Mouse (Mus musculus) megakaryocyte, adult 5-6 weeks (primary cell): ENCODE measurements around the gene Zfp750. TPM values are rescaled to one million over a fixed set of nuclear protein-coding genes. Genes with fewer than 3 reads are reported as not detected.
A peak's percentile ranks its signal among the peaks of the same experiment; 100 is the strongest.

Experiments used
- ATAC-seq: 2 replicates; pipeline ENCODE4 v1.8.0; 2016; ENCODE audit warnings: mild to moderate bottlenecking, inconsistent platforms; ENCODE audit not compliant: poor library complexity, severe bottlenecking
- total RNA-seq, 2 experiments: library from RNA; stranded (forward) in 1 of 2; stranded (reverse) in 1 of 2; fragments of 153-499, 151-499 nt in 1 of 2; fragments of 221-1000, 200-1000 nt in 1 of 2; gene quantifications; 2 replicates each; pipeline versions ENCODE4 v1.2.3 to v1.2.4; 2015 to 2017

Zfp750 gene
- total RNA-seq, 2 experiments from 2014 or later = 0.07 to 1.6 TPM

DNA sequence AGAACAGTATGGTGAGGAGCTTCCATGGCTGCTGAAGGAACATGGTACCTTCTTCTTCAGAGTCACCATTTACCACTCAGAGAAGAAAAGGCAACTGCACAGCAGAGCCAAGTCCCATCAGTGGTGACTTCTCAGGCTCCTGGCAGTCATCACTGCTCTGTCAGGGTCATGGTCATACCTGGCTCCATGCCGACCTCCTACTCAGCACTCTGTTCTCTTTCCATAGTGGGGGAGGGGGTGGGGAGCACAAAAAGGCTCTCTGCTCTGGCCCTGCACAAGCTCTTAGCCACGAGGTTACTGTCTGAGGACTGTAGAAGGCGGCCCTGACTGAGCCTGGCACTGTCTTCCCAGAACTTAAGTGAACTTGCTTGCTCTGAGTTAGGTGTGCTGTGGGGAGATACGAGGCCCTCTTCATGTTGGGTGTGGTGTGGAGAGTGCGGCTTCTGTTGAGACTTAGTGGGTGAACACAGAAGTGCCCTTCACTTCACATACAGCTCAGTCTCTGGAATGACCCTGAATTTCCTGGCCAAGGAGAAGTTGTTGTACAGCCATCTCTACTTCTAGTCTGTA, 24.2 kb upstream of the Zfp750 start:
- ATAC-seq = no peak

DNA sequence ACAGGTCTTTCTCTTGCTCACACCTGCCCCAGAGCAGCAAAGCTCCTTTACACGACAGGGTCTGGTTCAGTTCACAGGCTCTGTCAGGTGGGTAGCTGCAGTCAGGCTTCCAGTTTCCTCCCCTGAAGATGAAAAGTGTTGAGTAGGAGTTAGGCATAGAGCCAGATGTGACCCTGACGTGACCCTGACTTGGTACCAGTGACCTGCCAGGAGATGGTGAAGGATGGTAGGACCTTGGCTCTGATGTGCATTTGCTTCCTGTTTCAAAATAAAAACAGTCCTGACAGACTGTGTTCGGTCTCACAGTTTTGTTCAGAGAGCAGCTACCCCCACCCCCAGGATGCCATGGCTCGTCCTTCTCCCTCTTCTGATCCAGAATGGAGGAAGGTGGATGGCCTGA, 23.3 kb upstream of the Zfp750 start:
- ATAC-seq = no peak

DNA sequence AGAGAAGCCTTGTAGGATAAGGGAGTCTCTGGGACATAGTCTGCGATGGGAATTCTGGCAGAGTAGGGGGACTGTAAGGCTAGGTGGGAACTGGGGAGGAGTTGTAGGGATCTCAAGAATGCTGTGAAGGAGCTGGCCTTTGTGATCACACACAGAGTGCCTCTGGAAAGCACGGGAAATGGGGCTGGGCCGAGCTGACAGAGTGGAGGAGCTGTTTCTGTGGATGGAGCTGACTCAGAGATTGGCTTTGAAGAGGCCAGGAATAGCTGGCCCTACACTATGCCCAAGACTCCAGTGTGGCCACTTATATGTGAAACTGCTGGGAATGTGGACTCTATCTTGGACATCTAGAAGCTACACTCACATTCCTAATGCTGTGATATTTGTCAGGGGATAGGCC, 17.4 kb upstream of the Zfp750 start:
- no peak for ATAC-seq

DNA sequence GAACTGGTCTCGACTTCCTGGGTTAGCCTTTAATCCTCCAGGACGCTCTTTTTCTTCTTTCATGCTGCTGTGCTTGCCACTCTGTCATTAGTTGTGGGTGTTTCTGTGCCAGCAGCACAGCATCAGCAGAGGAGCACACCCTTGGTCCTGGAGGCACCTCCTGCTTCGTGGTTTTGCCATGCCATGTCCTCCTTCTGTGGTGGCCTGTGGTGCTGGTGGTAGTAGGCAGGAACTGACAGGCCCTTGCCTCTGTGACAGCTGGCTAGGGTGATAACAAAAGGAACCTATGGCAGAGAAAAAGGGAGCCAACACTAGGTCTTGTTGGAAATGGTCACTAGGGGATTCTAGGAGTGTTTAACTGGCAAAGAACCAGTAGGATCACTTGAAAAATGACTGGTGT, 10.6 kb upstream of the Zfp750 start:
- no peak for ATAC-seq

DNA sequence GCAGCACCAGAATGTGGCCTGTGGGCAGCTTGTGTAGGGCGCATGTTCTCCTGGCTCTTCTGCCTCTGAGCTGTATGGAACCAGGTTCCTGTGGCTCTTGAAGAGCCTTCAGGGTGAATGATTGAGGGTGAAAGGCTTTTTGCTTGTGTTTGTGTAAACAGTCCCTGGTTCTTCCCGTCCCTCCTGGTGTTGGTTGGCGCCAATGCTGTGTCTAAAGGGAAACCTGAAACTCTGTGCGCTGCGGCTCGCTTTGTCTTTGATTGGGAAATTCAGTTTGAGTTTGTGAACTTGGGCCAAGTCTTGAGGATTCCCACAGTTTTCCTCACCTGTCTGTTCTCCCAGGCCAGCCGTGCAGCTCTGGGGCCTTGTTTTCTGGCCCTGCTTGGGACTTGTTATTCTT, 5.1 kb upstream of the Zfp750 start:
- ATAC-seq = no peak

DNA sequence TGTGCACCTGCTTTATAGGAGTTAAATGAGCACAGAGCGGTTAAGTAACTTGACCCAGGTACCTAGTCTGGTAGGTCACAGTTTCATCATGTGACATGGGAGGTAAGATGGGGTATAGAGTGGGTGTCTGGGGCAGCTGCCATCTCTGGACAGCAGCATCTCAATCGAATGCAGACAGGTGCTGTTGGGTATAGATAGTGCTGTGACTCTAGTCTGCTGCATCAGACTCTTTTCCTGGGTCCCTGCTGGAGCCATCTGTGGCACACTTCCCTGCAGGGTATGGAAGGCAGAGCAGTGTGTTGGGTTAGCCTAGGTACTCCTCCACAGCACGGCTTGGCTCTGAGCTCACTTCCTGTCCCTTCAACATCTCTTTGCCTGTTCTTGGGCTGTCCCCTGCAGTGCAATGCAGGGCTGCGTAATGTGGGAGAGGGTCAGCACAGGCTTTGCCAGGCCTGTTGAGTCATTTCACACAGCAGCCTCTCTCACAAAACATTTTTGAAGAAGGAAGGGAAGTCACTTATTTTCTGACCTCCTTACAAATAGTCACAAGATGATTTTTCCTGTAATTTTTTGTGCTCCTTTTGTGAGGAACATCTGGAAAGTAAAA, 3.1 kb upstream of the Zfp750 start:
- ATAC-seq = no peak

DNA sequence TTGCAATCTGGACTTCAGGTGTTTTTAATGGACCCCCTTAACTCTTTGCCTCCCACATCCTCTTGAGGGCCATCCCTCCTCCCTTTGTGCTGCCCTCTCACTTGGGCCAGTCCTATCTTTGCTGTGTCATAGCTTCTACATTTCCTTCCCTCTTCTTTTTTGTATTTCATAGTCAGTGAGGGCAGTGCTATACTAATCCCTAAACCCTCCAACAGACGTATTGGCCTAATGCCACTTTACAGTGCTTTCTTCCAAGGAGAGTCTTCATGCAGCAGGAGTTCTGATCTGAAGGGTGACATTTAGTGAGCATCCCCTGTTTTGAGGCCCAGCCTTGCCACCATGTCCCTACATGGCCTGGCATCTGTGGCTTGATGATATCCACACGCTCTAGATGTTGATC, 1.6 kb upstream of the Zfp750 start:
- ATAC-seq = peak; percentile 41

DNA sequence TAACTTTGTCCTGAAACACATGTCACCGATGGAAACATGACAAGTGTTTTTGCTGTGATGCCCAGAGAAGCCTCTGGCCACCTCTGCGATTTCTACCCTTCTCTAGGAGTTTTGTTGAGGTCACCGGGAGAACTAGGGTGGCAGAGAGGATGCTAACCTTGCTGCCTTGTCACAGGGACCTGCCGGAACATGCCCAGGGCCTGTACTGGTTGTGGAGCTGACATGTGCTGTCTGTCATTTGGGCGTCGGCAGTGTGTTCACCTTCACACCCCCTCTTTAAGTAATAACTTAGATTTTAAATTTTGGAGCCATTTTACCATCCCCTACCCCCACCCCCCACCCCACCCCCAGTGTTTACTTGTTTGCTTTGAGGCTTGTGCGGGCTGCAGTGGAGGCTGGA, 570 bp upstream of the Zfp750 start:
- ATAC-seq = no peak

DNA sequence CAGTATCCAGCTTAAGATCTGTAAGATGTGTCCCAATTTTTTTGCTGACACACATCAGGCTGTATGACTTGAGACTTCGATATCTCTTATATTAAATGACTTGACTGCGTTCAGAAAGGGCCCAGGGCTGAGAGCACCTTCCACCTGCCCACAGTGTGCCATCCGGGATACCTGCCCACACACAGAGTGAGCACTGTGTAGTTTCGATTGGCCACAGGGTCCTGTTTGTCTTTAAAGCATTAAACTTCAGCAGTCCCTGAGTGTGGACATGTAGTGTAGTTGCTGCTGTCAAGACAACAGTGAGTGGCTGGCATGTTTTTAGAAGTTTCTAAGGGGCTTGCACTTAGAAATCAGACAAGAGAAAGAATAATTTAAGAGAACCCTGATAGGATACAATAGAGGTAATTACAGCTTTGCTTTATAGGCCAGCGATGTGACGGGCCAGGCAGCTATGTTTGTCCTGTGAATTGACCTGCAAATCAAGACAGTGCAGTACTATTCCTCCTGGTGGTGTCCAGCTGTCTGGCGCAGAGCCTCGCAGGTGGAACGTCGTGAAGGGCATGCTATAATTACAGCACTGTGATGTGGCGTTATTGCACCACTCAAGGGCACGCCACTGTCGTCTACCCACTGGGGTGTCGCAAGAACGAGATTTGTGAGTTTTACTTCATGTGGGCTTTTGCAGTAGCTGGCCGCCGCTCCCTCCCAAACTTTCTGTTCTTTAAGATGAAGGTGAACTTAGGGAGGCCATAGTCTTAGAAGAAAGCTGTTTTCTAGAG, 1.3 kb downstream of the Zfp750 start:
- ATAC-seq = peak; percentile 77

DNA sequence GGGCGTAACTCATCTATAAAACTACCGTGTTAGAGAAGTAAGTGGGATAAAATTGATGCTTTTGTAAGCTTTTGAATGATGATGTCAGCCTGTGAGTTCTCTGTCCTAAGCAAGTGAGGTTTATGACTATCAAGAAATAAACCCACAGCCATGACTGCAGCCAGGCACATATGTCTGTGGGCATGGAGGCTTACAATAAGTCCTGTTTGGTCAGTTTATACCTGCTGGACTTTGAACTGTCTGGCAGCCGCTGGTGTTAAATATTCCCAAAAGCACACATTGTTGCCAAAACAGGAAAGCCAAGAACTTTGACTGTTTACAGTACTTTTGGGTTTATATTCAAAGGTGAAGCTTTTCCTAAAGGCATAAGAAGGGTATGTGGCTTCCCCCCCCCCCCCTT, 2.2 kb downstream of the Zfp750 start:
- no peak for ATAC-seq

DNA sequence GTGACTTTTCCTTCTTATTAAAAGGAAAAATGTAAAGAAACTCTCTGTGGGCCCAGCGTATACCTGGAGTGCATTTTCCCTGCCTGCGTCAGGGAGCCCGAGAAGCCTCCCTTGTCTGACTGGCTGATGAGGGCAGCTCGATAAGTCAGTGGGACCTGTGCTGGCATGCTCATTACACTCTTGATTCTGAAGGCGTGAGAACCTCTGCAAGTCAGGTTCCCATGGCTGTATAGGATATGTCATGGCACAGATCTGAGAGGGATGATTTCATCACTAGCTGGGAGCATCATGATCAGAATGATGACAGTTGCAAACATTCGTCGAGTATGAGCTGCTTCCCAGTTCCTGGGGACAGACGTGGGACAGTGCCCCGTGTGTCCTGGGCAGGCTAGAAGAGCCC, 3.1 kb downstream of the Zfp750 start:
- peak; percentile 3; the same call in 1 of the 2 replicates for ATAC-seq

DNA sequence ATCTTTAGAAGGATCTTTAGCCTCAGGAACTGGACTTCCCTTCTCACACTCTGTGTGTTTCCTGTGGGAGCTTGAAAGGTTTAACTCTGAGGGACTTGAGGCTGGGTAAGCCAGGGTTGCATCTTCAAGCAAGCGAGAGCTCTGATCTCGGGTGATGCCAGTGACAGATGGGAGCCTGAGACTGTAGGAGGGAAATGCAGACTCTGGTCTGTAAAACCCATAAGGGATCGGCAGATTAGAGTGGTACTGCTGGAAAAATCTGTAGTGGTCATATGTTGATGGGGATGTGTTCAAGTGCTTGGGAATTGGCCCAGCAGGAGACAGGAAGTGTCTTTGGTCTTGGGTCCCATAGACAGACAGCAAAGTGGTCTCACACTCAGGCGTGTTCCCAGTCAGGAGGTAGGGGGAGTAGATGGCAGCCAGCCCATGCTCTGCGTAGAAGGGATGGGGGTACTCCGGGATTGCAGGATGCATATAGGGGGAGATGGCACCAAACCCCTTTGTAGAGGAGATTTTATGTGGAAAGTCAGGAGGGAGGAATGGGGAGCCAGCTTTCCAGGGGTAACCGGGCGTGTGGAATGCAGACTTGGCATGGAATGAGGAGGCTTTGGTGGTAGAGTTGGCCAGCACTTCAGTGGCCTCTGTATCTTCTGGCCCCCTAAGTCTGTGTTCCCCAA, 6.1 kb downstream of the Zfp750 start:
- ATAC-seq = no peak

DNA sequence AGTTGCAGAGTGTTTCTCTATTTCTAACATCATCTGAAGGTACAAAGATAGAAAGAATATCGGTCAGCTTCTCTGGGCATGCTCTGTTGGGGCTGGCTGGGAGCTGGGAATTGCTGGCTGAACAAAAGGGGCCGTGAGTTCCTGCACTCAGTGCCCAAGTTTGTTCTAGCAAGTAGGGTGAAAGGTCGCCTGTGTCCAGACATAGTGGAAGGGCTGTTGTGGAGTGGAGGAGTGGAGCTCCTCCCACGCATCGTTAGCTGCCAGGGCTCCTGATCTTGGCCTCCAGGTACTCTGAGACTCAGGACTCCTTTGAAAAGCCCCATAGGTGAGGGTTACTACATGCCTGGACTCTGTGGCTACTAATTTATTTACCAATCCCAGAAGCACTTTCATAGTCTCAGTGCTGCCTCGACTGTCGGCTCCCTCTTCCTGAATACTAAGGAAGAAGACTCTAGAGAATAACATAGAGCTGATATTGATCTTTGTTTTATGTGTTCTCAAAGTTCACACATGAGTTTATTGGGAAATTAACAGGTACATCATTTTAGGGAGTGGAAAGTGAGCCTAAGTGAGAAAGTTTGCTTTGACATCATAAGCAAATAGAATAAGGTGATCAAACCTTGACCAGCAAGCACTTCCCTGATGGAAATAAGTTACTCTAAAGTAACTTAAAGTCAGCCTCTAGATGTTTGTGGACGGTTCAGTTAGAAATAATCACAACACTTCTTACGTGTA, 8.5 kb downstream of the Zfp750 start:
- no peak for ATAC-seq

DNA sequence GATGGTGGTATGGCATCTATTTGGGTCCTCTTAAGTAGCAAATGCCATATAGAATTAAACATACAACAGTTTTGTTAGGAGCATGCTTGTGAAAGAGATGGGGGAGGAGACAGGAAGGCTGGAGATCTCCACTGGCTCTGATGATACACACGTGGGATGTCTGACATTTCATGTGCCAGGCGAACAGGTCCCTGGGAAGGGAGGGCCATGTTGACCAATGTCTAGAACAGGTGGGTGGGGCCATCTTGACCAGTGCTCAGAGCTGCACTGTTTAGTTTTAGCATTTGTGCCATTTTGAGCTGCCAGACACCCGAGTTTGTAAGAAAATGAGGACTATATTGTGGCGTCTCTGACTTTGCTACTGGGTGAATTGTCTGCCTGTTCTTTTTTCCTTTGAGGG, 10.7 kb downstream of the Zfp750 start:
- ATAC-seq = no peak

DNA sequence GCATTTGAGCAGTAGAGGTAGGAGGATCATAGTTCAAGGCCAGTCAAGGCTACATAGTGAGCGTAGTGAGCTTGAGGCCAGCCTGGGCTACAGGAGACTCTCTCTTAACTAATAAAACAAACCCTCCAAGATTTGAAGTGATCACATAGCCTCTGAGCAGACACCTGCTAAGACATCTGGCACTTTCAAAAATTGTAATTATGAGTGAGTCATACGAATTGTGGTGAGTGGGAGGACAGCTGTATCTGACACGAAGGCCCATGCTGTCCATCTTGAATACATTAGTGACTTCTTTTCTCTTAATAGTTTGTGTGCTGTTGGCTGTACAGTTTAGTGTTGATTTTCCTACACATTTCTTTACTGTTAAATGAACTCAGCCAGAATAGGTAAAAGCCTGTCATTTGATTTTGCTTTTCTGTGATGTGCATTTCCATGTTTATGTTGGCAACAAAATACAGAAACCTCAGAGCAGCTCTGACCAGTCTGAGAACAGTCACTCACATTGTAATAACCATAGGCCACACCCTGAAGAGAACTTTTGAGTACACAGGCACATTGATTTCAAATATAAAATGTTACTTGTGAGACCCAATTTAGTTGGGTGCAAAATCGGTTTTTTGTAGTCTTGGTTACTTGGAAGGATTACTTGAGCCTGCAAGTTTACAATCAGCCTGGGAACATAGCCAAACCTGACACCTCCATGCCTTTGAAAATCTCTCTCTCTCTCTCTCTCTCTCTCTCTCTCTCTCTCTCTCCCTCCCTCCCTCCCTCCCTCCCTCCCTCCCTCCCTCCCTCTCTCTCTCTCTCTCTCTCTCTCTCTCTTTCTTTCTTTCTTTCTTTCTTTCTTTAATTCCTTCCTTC, 16.9 kb downstream of the Zfp750 start:
- ATAC-seq = no peak

DNA sequence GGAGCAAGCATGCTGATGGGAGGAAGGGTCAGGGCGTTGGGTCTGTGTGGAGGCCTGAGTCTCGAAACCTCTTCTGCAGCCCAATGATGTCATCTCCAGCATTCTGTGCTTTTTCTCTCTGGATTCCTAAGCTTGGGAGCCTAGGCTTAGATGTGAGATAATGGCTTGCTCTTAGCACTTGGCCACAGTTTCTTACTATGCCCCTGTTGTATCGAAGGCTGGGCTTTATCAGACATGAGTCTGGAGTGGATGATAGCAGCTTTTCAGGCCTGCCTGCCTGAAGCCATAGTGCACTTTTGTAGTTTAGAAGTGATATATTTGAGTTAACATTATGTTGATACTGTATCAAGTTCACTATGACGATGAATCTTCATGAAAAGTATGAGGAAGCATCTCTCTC, 17.6 kb downstream of the Zfp750 start:
- no peak for ATAC-seq

DNA sequence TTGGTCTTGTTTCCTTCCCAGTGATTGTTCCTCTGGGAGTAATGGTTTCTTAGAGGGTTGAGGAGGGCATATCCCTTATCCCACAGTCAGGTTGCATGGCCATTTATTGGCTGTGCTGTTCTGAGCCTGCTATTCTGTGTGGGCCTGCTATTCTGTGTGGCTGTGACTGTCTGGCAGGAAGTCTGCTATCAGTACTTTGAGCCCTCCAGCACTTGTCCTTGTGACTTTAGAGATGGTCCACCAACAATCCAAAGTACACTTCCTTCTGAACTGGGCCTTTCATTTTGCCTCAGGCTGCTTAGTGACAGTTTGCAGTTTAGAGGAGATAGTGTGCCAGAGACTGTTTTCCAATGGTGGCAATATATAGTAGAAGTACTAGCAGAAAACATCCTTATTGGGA, 18.5 kb downstream of the Zfp750 start:
- ATAC-seq = no peak

DNA sequence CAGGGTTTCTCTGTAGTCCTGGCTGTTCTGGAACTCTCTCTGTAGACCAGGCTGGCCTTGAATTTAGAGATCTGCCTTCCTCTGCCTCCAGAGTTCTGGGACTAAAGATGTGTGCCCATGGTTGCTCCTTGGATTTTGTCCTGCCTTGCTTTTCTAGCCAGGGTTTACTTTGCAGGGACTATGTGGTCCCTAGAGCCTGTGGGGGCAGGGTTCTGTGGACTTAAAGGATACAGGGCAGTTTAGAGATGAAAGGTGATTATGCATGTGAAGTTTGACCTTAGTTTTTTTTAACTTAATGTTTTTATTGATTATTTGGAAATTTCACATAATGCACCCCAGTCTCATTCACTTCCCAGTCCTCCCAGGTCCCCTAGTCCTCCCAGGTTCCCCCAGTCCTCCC, 28.5 kb downstream of the Zfp750 start:
- ATAC-seq = no peak

DNA sequence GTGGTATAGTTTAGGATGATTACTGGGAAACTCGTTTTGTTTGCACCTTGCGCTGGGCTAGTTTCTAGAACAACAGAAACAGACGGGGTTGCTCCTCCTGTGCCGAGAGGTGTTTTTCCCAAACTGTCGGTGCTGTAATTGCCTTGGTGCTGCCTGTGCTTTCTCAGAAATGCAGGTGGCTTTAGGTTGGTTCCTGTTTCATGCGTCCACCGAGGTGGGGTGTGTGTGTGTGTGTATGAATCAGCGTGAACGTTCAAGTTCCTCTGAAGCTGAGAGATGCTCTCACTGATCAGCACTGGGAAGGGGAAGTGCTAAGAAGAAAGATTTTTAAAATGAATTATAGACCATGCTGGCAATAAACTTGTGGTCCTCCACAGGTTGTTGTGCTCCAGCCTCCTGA, 33.3 kb downstream of the Zfp750 start:
- peak; percentile 95 for ATAC-seq

DNA sequence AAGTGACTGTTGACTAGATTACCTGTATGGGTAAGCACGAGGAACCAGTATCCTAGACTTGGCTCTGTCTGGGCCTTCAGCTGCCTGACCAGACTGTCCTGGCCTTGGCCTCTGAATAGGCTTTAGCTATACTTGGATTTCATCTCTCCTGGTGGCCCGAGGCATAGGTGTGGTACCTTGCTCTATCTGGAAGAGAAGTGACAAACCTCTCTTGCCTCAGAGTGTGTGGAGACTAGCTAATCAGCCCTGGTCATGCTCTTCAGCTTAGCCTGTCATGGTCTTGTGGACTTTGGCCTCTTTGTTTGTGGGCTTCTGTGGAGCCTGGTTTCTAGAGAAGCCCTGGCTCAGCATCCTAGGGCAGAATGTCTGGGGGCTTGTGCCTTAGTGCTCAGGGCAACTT, 38.0 kb downstream of the Zfp750 start:
- ATAC-seq = no peak
